Mouse (Mus musculus): ENCODE measurements at regions not wholly inside any gene's neighbourhood (a gene's known extent, or its start where the extent isn't known, plus 50 kb on each side); places are given as distances from the start of the nearest gene placed in this dataset.
A peak's percentile ranks its signal among the peaks of the same experiment; 100 is the strongest.

DNA sequence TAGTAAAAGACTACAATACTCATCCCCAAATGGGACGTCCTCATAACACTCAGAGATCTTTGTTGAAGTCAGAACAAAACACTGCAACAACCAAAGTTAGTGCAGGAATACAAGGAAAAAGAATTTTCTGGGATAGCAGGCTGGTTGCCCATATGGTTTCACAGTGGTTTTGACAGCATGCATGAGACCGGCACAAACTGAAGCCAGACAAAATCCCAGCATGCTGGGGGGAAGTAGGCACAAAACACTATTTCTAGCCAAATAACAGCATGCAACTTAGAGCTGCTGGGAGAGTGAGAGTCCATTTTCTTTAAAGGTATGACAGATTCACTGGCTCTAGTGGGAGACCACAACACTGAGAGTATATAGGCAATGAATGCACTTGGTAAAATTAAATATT lies 619.1 kb upstream of the Manea start:
- peak; percentile 4 to 6 for DNase-seq

DNA sequence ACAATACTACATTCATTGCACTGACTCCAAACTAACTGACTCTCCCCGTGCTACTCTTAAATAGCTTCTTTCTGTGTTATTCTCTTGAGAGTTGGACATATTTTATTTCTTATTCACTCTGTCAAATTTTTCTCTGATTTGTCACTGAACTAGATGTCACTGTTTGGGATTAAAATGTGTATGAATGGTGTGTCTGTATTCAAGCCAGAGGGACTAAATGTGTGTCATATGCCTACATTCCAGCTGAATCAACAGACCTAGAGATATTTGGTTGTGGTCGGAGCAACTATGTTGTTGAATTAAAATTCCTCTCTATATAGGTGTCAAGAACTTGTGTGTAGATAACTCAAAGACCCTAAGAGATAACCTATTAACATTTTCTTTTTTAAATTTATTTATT lies 618.2 kb upstream of the Manea start:
- no peak for DNase-seq

DNA sequence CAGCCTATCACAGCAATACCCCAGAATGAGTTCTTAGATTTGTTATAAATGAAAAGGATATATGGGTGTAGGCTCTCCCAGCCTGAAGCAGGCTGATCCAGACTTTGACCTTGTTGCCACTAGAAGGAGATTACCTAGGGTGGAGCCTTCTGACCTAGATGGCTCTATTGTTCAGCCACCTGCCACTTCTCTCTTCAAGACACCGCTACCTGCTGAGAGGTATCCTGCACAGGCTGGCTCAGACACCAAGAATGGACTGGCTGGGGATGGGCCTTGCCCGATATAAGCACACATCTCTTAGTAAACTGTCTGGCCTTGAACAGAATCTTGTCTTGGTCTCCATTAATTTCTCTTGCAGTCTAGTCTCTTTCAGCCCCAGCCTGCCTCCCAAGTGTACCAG lies 597.9 kb upstream of the Manea start:
- DNase-seq = no peak

DNA sequence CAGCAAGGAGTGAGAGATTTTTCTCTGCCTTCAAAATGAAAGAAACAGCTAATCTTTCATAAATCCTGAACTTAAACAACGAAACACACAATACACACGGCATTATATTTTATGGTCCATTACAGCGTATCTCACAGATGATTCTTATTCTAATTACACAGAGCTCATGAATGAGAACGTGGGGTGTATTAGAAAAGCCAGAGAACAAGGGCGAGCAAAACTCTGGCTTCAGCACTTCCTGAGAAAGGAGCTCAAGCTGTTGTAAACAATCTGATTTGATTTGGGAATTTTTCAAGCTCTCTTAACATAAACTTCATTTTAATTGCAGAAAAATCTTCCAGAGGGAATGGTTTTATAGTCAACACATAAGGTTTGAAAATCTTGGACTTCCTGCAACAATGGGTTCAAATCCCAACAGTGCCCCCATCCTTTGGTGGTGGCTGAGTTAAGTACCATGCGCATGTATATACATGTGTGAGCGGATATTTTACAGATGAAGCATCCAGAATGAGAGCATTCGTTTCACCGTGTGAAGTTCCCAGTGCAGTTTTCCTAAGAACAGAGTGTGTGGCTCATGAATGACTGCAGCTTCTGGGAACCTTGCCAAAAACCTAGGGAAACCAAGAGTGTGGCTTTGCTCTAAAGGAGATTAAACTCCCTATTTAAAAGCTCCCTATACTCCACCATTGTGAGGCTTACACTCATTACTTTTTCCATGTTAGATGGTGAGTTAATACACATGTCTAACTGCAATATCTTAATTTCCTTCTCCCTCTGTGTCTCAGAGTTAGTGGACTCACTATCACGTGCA lies 587.5 kb upstream of the Manea start:
- DNase-seq = peak; percentile 22 to 31

DNA sequence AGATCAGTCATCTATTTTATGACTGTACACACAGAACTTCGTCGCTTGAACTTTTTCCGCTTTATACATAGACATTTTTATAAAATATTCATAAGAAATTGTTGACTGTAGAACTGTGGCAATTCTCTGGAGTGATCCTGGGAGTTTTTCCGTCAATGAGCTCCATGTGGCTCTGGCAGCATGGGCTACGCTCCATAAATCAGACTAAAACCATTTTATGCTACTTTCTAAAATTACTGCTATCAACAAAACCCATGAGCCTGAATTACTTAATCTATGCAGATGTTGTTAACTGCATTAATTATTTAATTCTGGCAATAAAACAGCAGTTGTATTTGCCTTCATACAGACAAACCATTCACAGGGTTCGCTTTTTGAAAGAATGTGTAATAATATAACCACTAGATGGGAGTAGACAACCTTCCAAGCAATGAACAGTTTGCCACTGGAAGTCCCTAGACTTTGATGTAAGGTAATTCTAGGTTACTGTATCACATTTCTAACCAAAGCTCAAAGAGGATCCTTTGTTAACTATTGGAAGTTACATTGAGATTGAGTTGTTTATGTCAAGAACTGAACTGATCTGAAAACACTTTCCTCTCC lies 583.3 kb upstream of the Manea start:
- DNase-seq = peak in 1 of 2 experiments; percentile 1

DNA sequence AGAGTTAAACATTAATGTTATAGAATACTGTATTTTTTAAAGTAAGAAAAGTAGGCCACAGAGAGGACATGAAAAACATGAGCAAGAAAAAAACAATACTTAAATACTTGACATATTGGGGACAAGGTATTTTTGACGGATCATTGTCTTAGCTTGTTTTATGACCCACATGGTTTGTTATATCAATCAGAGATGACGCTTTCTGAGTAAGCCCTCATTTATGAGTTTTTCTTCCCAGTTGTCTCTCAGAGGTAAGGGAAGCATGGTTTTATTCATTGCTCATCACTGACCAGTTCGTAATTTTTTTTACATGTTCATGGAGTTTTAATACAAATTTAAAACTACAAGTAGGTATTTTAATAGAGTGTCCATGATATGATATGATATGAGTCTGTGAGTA lies 579.4 kb upstream of the Manea start:
- DNase-seq = no peak

DNA sequence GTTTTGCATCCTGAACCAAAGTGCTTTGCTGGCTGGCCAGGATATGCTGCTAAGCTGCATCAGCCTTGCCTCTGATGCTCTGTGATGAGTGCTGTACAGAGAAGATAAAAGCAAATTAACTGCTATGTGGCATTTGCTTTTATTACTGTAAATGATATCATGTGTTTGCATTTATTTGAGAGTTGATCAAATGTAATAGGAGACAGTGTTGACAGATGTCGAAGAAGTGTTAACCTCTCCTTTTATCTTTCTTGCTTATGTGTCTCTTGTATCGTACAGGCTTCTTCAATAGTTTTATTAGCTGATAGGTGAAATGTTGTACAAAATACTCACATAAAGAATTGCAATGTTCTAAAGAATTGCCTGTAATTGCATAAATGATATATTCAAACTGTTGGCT lies 541.8 kb upstream of the Manea start:
- no peak for DNase-seq

DNA sequence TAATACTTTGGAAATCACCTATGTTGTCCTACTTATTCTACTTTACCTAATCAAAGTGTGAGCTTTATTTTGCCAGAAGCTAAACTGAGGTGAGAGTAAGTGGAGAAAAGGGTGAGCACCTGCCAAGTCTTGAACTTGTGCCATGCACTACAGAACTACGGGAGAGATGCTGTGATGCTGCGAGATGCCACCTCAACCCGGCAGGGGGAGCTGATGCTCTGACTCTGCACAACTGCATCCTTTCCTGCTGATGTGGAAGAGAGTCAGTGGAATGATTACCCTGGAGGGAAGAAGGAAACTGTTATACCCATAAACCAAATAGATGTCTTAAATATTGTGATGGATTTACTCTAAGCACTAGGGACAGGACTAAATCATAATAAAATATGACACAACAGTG lies 532.3 kb upstream of the Manea start:
- DNase-seq = no peak

DNA sequence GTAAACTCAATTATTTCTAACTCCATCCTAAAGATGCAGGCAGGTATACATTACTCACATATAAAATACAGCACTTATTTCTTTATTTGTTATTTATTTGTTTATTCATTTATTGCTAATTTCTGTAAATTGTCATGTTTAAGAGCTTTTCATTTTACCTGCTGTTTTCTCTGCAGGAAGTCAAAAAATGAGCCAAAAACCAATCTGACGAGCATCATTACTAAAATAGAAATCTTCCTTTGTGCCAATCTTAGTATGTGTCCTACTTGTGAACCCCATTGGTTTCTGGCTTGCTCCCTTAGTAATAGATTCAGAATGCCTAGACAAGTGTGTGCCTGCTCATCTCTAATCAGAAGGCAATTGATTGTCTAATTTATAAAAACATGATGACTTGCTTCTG lies 495.1 kb upstream of the Manea start:
- DNase-seq = no peak

DNA sequence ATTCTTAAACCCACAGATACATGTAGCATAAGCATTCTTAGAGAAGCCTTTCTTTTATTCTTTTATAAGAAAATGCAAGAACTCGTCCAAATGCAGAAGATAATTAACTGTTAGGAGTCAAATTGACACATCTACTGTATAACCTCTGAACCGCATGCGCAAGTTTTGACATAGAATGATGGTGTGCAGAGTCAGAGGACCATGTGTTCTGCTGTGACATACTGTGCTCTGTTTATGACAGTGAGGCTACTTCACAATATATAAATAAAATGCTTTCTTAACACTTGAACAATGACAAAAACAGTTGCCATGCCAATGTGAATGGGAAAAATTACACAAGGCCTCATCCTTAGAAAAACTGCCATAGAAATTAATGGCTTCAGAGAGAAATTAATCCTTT lies 454.1 kb upstream of the Manea start:
- no peak for DNase-seq

DNA sequence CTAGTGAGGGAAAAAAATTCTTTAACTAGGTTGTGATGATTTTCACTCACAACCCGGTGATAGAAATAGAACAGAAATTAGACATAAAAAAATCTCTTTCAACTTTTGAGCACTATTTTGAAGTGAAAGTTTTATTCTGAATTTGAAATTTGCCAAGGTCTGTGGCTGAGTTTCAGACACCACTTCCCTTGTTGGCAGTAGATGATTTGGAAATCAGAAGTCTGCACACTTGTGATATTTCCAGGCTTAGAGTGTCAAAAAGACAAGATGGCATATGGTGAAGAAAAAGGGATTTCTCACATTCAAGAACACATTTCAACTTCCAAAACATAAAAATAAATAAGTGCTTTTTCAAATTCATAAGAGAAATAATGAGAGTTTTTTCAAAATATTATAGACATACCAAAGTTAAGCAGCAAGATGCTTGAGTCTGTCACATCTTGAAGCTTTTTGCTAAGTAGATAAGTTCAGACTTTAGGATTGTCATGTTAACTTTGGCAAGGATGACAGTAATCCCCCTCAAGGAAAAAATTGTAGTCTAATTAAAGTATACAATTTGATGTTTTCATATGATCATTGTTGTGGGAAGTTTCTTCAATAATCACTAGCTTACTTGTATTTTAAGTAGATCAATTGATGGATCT lies 446.6 kb upstream of the Manea start:
- no peak for DNase-seq

DNA sequence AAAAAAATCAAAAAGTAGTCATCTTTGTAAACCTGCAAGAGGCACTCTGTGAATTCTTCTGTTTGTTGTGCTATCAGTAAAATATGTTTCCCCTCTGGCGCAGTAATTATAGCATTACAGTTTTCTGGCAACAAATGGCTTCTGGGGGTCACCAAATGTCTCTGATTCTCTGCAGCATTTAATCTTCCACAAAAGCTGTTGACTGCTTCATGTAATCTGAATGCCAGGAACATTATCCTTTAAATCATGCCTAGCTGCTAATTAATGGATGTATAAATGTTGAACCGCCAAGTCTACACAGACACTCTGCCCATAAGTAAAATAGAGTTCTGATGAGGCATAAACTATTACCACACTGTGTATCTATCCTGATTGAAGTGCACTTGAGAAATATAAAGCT lies 421.2 kb upstream of the Manea start:
- no peak for DNase-seq

DNA sequence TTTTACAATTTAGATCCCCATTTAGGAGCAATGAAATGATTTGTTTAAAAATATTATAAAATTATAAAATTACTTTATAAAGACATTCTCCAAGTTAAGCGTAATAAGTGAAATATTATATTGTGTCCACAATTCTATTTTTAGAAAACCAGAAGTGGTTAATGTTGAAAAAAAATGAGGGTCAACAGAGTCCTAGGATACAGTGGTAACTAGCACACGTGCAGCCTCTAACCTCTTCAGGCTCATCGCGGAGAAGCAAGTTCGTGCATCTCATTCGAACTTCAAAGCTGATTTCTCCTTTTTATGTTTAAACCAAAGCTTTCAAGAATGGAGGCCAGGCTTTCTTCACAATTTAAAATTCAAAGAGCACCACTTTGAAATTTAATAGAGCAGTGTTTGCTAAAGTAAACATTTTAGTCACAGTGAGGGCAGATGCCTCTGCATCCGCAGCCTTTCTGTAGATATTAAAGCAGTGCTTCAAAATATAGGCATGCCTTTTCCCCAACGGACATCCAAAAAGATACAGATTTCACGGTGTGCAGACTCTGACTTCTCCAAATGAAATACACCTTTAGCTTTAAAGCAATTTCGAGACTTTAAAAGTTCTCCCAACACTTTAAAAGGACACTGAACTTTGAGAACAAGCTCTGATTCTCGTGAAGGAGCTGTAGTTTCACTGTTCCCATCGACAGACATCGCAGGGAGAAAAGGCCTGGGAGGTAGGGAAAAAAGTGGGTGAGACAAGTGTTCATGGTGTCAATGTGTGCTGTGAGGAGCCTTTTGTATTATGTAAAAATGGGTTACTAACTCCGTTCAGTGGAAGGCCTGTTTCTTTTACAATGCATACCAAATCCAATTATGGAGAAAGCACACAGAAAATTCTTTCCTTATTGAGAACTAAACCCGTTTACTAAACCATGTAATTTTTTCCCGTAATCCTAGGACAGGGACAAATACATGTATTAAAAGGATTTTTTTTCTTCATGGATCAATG lies 419.8 kb upstream of the Manea start:
- DNase-seq = no peak

DNA sequence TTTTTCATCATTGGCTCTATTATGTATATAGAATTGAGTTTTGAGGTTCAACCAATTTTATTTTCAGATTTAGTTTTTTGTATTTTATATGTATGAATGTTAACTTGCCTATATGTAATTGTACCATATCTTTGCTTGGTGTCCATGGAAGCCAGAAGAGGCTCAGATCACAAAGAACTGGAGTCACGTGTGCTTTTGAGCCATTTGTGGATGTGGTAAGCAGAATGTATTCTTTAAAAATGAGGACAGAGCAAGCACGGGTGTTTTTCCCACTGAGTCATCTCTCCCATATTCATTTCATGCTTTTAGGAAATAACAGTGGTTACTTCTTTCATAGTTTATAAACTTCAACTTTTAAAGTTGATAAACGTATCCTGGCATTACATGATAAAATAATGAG lies 394.1 kb upstream of the Manea start:
- DNase-seq = no peak

DNA sequence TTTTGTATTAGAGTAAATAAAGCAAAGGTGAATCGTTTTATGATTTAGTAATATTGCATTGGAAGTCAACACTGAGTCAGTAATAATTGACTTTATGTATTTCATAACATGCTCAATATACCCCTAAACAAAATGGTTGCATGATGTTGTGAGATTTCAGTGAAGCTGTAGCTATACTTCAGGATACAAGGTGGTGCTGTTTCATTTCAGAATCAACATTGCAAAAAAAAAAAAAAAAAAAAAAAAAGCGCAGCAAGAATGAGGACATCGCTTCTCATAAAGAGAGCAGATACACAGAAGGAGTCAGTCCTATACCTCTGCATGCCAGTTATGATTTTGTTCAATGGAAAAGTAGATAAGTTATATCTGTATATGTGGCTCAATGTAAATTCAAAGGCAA lies 389.7 kb upstream of the Manea start:
- no peak for DNase-seq

DNA sequence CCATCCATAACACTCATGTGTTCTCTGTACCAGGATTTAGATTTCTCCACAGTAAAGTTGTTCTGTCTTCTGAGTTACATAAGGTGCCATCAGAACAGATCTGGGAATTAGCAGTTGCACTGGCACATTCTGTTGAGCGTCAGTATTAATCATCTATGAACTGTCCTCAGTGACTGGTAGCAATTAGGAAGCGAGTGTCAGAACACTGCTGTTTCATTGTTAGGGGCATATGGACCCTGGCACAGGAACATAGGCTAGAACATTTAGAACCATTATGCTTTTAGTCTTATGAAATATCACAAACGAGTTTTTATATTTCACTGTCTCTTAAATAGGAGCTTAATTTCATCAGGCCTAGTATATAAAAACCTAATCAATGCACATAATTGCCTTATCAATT lies 367.7 kb upstream of the Manea start:
- peak; percentile 50 to 53 for DNase-seq

DNA sequence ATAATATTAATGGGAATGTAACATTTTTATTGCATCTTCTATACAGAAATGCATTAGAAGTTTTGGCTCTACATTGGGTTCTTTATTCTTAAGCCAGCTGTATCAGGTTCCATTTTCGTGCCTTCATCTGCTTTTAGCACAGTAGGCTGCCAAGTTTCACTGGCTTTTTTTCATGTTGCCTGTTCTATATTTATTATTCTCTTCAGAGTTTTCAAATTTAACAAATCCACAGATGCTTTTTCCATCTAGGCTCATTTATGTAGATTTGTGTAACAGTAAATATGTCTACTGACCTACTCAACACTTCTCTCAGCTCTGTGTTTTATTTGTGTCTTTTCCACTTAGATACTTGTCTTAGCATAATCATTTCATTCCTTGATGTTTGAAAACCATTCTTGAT lies 363.3 kb upstream of the Manea start:
- no peak for DNase-seq

DNA sequence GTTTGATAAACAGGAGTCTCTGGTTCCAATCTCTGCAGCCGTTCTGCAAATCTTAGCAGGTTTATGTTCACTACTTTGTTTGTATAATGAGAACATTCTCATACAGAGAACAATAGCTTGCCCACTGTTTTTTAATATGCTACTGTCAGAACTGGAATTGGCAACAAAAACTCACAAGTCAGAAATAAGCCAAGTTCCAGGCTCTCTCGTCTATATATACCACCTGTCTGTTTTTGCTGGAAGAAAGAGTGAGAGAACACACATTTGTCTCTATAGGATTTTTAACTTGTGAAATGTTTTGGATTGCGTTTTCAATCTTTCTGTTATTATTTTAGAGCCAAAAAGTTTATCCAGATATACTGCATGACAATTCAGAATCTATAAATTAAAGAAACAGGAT lies 349.3 kb upstream of the Manea start:
- DNase-seq = no peak
